Mouse (Mus musculus) adrenal gland, postnatal 4 days (tissue): ENCODE data around the gene Surf2. TPM values are rescaled to one million over a fixed set of nuclear protein-coding genes. Genes with fewer than 3 reads are reported as not detected.
"Not testable (repeated sequence)": the region's sequence is repeated elsewhere in the genome, so short reads cannot be mapped to it uniquely, and the experiment has no call there.

Source experiments
- DNase-seq, 2 experiments: peaks; one replicate each; pipeline ENCODE4 v3.0.0; 2021 to 2022; ENCODE audit warnings: low spot score in 2 of 2, mixed read lengths in 2 of 2
- long read RNA-seq, 2 experiments: library from polyadenylated mRNA; stranded (forward); transcript quantifications; one replicate each; pipeline ENCODE4 v2.0.0; 2021
- total RNA-seq, 2 experiments: library from RNA; stranded (reverse); gene quantifications; 2 replicates each; pipeline ENCODE4 v1.2.3; 2021

The Surf2 gene
- total RNA-seq, result 10 to 100 TPM; 42.6 to 43.6 TPM
- long read RNA-seq, experiment 1, transcript Surf2-201 (6 exons, 1,203 nt), result major isoform, 6 of 28 reads
- long read RNA-seq, experiment 1, partial matches to known transcripts, result 14 of 28 reads
- long read RNA-seq, experiment 1, other reads (novel, unspliced or antisense), result 4 of 28 reads
- long read RNA-seq, experiment 2, transcript Surf2-201 (6 exons, 1,203 nt), result major isoform, 7 of 44 reads
- long read RNA-seq, experiment 2, partial matches to known transcripts, result 17 of 44 reads
- long read RNA-seq, experiment 2, other reads (novel, unspliced or antisense), result 14 of 44 reads

GRCm38 (mm10) chr2:26915927-26916728, at the start of gene Surf2, which contains the start of gene Surf1:
Surf2 (plus strand) TSS chr2:26916367.
Surf1 (minus strand) TSS chr2:26916530.
- DNase-seq, result peak; percentile 52 to 68

- DNase-seq, result no peak
Observed at GRCm38 (mm10) chr2:26870666-26871065, 45.5 kb upstream of the Surf2 start.

GRCm38 (mm10) chr2:26878571-26878970, 37.6 kb upstream of the Surf2 start:
- no peak for DNase-seq

DNA sequence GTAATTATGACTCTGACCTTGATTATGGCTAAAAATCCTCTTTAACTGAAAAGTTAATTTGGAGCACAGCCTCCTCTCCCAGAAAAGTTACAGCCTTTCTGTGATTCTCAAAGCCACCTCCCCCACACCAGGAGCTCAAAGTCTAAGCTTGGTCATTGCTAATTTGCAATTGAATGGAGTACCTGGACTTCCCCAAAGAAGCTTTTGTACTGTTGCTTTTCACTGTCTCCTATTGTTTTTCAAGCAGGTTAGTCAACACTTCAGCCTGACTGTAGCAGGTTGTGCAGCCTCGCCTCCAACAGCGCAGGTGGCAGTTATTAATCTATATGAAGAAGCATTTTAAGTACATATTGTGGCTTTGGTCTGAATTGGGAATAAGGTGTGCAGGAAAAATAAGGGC, 30.6 kb upstream of the Surf2 start:
- not testable (repeated sequence) for DNase-seq

DNA sequence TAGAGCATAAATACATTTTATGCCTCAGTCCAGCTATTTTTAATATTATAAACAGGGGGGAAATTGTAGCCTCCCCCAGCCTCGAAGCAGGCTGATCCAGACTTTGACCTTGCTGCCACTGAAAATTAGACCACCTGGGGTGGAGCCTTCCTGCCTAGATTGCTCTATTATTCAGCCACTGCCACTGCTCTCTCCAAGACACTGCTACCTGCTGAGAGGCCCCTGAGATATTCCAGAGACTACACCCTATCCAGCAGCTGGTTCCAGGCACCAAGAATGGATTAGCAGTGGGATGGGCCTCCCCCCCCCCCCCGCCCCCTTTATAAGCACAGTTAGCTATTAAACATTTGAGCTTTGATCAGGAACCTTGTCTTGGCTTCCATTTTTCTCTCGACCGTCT, 30.0 kb upstream of the Surf2 start:
- not testable (repeated sequence) for DNase-seq

DNA sequence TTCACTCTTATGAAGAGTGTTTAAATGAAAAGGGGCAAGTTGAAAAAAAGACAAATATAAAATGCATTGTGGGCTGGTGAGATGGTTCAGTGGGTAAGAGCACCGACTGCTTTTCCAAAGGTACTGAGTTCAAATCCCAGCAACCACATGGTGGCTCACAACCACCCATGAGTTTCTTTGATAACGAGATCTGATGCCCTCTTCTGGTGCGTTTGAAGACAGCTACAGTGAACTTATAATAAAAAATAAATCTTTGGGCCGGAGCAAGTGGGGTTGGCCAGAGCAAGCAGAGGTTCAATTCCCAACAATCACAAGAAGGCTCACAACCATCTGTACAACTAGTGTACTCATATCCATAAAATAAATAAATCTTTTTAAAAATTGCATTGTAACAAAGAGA, 20.3 kb upstream of the Surf2 start:
- DNase-seq, result no peak

DNA sequence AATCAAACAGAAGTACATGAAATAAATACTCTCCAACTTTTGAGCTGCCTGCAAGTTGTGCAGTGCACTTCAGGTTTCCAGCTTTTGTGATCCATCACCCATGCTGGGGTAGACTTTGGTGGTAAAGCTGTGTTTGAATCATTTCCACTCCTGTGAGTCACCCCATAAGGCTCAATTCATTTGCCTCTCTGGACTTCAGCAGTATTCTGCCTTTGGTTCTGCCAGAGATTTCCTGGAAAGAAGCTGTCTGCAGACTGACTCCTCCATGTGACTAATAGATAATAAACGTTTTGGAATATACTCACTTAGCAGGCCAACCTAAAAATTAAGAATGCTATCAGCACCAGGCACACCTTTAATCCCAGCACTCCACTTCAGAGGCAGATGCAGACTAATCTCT, 15.4 kb upstream of the Surf2 start:
- no peak for DNase-seq

- no peak for DNase-seq
Observed at GRCm38 (mm10) chr2:26901834-26902400, 14.2 kb upstream of the Surf2 start.

- peak; percentile 75 to 81 for DNase-seq
Observed at GRCm38 (mm10) chr2:26902467-26903220, 13.5 kb upstream of the Surf2 start, which contains the start of gene Surf6. Surf6 (minus strand) TSS chr2:26902879.

- no peak for DNase-seq
Observed at GRCm38 (mm10) chr2:26903311-26903710, 12.9 kb upstream of the Surf2 start.

- no peak for DNase-seq
Observed at GRCm38 (mm10) chr2:26905936-26906335, 10.2 kb upstream of the Surf2 start.

GRCm38 (mm10) chr2:26906431-26906830, 9.7 kb upstream of the Surf2 start:
- DNase-seq, result no peak

GRCm38 (mm10) chr2:26907109-26907508, 9.1 kb upstream of the Surf2 start:
- no peak for DNase-seq

DNA sequence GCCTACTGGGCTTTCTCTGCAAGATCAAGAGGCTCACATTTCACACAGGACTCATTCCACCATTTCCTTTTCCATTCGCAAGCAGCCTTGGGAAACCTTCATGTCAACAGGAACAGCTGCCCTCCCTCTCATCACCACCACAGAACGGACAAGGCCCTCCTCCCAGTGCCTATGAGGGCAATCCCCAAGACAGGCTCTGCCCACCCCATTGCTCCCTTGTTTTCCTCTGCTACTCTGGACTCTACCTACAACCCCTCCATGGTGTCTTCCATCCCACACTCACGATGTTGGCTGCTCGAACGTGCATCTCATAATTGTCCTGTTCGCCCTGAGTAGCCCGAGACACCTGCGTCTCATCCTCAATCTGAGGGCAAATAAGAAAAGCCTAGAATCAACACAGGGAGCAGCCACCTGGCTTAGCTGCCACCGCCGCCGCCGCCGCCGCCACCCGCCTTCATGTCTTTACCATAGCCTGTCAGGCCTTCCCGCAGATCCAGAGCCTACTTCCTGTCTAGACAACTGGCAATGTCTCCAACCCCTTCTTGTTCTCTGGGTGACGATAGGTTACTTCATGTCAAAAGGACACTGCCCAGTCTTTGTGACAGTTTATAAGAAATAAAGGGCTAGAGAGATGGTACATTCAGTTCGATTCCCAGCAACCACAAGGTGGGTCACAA, 7.3 kb upstream of the Surf2 start:
- no peak for DNase-seq

- no peak for DNase-seq
Observed at GRCm38 (mm10) chr2:26909387-26909784, 6.8 kb upstream of the Surf2 start.

GRCm38 (mm10) chr2:26910124-26910993, 5.8 kb upstream of the Surf2 start, which contains the start of the genes Med22 and Rpl7a:
Med22 (minus strand) TSS chr2:26910677.
Rpl7a (plus strand) TSS chr2:26910764.
- peak; percentile 99 to 100 for DNase-seq

GRCm38 (mm10) chr2:26910994-26911765, 5.0 kb upstream of the Surf2 start:
- DNase-seq, result peak; percentile 46 to 56

DNA sequence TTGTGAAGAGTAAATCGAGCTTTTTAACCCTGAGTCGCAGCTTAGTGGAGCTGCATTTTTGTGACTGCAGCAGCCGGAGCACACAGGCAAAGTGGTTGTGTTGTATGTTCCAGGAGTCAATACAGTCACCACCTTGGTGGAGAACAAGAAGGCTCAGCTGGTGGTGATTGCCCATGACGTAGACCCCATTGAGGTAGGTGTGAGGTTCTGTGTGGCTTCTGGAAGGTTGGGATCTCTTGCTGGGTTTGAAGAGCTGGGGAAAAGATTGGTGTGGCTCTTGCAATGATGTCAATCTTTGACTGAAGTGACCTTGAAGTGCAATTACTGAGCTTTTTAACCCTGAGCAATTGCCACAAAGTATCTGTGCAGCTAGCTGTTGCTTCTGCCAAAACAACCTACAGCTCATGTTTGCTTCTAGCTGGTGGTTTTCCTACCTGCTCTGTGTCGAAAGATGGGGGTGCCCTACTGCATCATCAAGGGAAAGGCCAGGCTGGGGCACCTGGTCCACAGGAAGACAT, 3.9 kb upstream of the Surf2 start:
- no peak for DNase-seq
